ENCODE assay signal across 9 mouse cellular contexts in the genomic region with DNA sequence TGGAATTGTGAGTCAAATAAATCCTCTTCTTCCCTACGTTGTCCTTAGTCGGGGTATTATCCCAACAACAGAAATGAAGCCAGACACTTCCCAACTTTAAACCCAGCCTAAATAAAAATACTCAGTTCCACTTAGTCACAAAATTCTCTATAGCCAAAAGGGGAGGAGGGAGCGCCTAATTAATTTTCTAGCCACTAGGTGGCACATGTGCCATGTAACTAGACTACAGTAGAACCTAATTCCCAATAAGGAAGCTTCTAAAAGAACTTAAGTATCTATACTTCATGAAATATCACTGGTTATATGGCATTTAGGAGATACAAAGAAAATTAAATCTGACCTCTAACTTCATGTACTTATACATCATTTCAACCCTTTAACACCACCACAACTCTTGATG.
DNase-seq lines count a peak whose midpoint lies in the region; ATAC-seq and TF ChIP-seq lines count a peak whose summit lies in the region.
"Had no signal": no experiment of that assay in that cellular context is flagged by ENCODE, and none has a peak within 500 bp of the region (broad histone marks: within the 10 kb centered on the region; RNA-seq: fewer than 3 reads in every experiment).

No protein-coding gene starts in this region.

- no peak overlapping the region for H3K4me3 ChIP-seq in kidney, embryonic 16.5 days (ENCODE audit: low read length)
- H3K4me3 ChIP-seq in limb, embryonic 14.5 days (replicated peaks; ENCODE audit: low read length) = no peak overlapping the region
- H3K4me3 ChIP-seq: limb, embryonic 12.5 days had no signal

- TF ChIP-seq POLR2A in brain, embryonic 14.5 days (IDR thresholded peaks at IDR 0.05; ENCODE audit: borderline replicate concordance, extremely low read depth, insufficient read depth, insufficient read length, poor library complexity, severe bottlenecking) = no peak
- no peak for TF ChIP-seq POLR2A in limb, embryonic 14.5 days (IDR thresholded peaks at IDR 0.05; ENCODE audit: borderline replicate concordance, extremely low read depth, insufficient read depth, insufficient read length)

- H3K9me3 ChIP-seq in kidney, embryonic 16.5 days (ENCODE audit: low read length) = no peaks in the 10 kb centered on the region
- no peaks in the 10 kb centered on the region for H3K9me3 ChIP-seq in limb, embryonic 14.5 days (ENCODE audit: control insufficient read depth, low read length)
- H3K9me3 ChIP-seq: limb, embryonic 12.5 days had no signal

- no peak overlapping the region for H3K4me2 ChIP-seq in kidney, embryonic 16.5 days (replicated peaks; ENCODE audit: low read depth, low read length)
- H3K4me2 ChIP-seq in limb, embryonic 14.5 days (replicated peaks; ENCODE audit: low read depth, low read length, severe bottlenecking) = no peak overlapping the region
- H3K4me2 ChIP-seq: limb, embryonic 12.5 days had no signal

- no peaks in the 10 kb centered on the region for H3K4me1 ChIP-seq in kidney, embryonic 16.5 days (ENCODE audit: insufficient read depth, low read length)
- H3K4me1 ChIP-seq in limb, embryonic 14.5 days (ENCODE audit: control insufficient read depth, insufficient read depth, low read length) = no peaks in the 10 kb centered on the region
- H3K4me1 ChIP-seq: limb, embryonic 12.5 days had no signal

- TF ChIP-seq CTCF in brain, embryonic 14.5 days (IDR thresholded peaks at IDR 0.05; ENCODE audit: borderline replicate concordance, extremely low read depth, insufficient read depth, insufficient read length) = peak; percentile 29; the same call in 1 of the 2 replicates

- H3K9ac ChIP-seq in kidney, embryonic 16.5 days (replicated peaks; ENCODE audit: low read length) = no peak overlapping the region
- H3K9ac ChIP-seq in limb, embryonic 14.5 days (ENCODE audit: low read depth, low read length, severe bottlenecking) = no peak overlapping the region
- H3K9ac ChIP-seq: limb, embryonic 12.5 days had no signal

- no peaks in the 10 kb centered on the region for H3K36me3 ChIP-seq in kidney, embryonic 16.5 days (ENCODE audit: insufficient read depth, low read length)
- no peaks in the 10 kb centered on the region for H3K36me3 ChIP-seq in limb, embryonic 14.5 days (ENCODE audit: control insufficient read depth, insufficient read depth, low read length)
- H3K36me3 ChIP-seq: limb, embryonic 12.5 days had no signal

- peak; percentile 89 for ATAC-seq in frontal cortex, adult (ENCODE audit: low TSS enrichment)
- peak; percentile 49; the same call in 1 of the 2 replicates for ATAC-seq in kidney, embryonic 16.5 days (ENCODE audit: low FRiP score, low TSS enrichment)
- no peak for ATAC-seq in limb, embryonic 14.5 days (ENCODE audit: low FRiP score, low read depth)
- ATAC-seq in activated CD4-positive, CD25-positive, alpha-beta regulatory T cell, adult 4 months = no peak

- no peaks in the 10 kb centered on the region for H3K27me3 ChIP-seq in kidney, embryonic 16.5 days (ENCODE audit: insufficient read depth, low read length)
- no peaks in the 10 kb centered on the region for H3K27me3 ChIP-seq in limb, embryonic 14.5 days (ENCODE audit: control insufficient read depth, insufficient read depth, low read length)
- H3K27me3 ChIP-seq: limb, embryonic 12.5 days had no signal

- peak; percentile 71 for DNase-seq in urinary bladder, postnatal 14 days (ENCODE audit: low spot score)
- DNase-seq in urinary bladder, postnatal 10 days (ENCODE audit: low spot score) = no peak
- DNase-seq in brain, embryonic 14.5 days (ENCODE audit: low read depth) = peak; percentile 76
- DNase-seq in limb, embryonic 14.5 days (ENCODE audit: low spot score) = peak; percentile 77
- DNase-seq in retina, postnatal 7 days (ENCODE audit: low read depth, low spot score) = peak; percentile 25

- 37% methylated on average over 3 of the region's 3 CpGs for WGBS in kidney, embryonic 16.5 days
- WGBS in limb, embryonic 14.5 days = 33% methylated on average over 3 of the region's 3 CpGs

- no peak overlapping the region for H3K27ac ChIP-seq in kidney, embryonic 16.5 days (ENCODE audit: low read length)
- H3K27ac ChIP-seq in limb, embryonic 14.5 days (replicated peaks; ENCODE audit: low read depth, low read length) = no peak overlapping the region
- H3K27ac ChIP-seq: limb, embryonic 12.5 days had no signal

Comparison
In these comparisons a context has a peak if more than half of its experiments do, and no peak if none do; other contexts are left out.
1. ATAC-seq: peak in frontal cortex, adult (single experiment) and kidney, embryonic 16.5 days (single experiment); none in limb, embryonic 14.5 days (single experiment) and activated CD4-positive, CD25-positive, alpha-beta regulatory T cell, adult 4 months (single experiment).